Mouse (Mus musculus) urinary bladder, adult 18-20 months (tissue): ENCODE measurements around the gene Klf9.
"Not testable (repeated sequence)": the region's sequence is repeated elsewhere in the genome, so short reads cannot be mapped to it uniquely, and the experiment has no call there.

Source experiments
- DNase-seq, 2 experiments: peaks; one replicate each; pipeline ENCODE4 v3.0.0; 2022; ENCODE audit warnings: low spot score in 2 of 2, mixed read lengths in 2 of 2

The Klf9 gene

DNA sequence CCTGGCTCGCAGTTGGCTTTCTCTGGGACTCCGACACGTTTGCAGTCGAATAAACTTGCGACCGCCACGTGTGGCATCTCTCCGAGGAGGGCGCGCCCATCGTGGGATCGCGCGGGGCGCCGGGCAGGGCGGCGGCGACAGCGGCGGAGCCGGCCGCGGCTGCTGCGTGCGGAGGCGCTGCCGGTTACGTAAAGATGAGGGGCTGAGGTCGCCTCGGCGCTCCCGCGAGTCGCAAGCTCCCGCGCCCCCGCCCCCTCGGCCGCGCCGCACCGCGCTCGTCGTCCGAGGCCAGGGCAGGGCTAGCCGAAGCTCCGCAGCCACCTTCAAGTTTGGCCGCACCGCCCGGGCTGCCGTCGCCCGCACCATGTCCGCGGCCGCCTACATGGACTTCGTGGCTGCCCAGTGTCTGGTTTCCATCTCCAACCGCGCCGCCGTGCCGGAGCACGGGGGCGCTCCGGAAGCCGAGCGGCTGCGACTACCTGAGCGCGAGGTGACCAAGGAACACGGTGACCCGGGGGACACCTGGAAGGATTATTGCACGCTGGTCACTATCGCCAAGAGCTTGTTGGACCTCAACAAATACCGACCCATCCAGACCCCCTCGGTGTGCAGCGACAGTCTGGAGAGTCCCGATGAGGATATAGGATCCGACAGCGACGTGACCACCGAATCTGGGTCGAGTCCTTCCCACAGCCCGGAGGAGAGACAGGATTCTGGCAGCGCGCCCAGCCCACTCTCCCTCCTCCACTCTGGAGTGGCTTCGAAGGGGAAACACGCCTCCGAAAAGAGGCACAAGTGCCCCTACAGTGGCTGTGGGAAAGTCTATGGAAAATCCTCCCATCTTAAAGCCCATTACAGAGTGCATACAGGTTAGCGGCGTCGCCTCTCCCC is 610 bp downstream of the Klf9 start:
- peak; percentile 62 to 65 for DNase-seq

DNA sequence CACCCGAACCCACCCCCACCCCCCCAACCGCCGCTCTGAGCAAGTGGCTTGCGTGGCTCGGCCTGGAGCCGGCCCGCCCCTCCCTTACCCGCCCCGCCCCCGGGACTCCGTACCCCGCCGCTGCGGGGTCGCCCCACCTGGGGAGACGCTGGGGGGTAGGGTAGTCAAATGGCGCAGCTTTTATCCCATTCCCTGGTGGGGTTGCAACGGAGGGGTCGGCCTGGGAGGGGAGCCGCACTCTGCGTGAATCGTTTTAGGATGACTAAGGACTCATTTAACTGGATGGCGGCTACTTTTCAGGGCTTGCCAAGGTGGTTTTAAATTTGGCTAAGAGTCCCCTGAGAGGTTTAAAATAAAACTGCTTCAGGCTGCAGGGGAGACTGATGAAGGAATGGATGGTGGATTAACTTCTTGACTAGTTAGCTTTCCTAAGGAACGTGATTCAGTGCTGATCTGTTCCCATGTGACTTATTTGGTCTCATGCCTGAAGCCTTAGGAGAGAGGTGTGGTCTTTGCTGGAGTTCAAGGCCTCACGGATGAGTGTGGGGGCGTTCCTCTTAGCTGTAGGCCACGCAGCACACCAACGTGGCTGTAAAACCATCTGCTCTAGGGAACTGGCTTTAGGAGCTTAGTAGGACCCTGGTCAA is 1.5 kb downstream of the Klf9 start:
- no peak for DNase-seq

DNA sequence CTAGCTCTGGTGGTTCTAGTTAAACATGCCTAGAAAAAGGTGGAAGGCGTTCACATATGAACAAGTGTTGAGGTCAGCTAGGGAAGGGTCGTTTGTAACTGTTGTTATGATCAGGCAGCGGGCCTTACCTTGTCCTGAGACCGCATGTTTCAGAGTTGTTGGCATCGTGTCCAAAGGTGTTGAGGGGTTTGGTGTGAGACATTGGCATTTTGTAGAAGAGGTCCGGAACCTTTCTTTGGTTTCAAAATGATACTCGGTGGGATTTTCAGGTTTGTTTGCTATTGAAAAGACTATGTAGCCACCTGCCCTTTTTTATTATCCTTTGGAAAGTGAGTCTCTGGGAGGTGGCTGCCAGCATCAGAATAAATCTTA is 2.0 kb downstream of the Klf9 start:
- no peak for DNase-seq

DNA sequence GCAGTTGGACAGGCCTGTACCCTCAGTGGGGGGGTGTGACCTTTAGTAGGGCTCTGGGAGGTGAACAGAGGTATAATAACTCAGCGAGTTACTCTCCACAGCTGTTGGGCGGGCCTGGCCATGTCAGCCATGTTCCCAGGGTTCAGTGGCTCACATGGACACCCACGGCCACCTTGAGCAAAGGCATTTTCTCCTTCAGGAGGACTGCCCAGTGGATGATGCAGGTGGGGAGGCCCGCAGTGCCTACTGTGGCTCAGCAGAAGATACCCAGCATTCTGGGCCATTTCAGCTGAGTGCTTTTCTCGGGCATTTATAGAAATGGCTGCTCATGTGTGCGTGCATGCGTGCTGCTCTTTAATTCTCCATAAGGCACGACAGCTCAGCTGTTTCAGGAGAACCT is 2.5 kb downstream of the Klf9 start:
- DNase-seq: no peak

DNA sequence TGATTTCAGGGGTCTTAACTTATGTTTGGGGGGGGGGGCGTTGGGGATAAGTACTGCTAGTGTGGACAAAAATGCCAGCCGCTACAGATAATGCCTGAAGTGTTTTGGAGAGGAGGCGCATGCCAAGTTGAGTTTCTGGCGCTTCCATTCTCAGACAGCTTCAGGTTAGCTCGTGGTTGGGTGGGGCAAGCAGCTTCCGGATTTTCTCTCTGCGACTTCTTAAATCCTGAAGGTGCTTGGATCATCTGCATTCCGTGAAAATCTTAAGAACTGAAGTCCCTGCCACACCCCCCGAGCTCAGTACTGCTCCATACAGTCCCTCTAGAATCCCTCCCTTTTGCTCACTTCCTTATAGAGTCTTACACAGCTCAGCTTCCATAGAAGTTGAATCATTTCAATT is 3.0 kb downstream of the Klf9 start:
- DNase-seq: no peak

DNA sequence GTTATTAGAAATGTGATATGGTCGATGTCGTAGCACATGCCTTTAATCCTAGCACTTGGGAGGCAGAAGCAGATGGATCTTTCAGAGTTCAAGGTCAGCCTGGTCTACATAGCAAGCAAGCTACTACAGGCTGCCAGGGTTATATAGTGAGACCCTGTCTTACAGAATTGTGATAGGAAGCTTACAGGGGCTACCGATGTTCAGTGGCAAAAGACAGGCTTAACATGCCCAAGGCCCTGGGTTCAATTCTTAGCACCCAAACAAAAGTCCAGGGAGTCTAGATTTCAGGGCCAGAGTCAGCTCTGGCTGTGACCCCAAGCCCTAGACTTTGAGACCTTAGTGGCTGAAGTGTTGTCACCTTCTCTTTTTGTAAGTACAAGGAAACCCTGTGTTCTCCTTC is 4.1 kb downstream of the Klf9 start:
- DNase-seq: no peak

DNA sequence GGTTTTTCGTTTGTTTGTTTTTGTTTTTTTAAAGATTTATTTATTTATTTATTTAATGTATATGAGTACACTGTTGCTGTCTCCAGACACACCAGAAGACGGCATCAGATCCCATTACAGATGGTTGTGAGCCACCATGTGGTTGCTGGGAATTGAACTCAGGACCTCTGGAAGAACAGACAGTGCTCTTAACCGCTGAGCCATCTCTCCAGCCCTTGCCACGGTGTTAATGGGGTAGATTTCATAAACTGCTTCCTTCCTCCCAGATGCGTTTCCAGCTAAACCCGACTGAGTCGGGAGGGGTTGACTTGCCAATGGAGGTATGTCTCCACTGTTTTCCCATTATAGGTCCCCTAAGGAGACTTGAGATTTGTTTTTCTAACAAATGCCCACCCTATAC is 4.5 kb downstream of the Klf9 start:
- not testable (repeated sequence) for DNase-seq

DNA sequence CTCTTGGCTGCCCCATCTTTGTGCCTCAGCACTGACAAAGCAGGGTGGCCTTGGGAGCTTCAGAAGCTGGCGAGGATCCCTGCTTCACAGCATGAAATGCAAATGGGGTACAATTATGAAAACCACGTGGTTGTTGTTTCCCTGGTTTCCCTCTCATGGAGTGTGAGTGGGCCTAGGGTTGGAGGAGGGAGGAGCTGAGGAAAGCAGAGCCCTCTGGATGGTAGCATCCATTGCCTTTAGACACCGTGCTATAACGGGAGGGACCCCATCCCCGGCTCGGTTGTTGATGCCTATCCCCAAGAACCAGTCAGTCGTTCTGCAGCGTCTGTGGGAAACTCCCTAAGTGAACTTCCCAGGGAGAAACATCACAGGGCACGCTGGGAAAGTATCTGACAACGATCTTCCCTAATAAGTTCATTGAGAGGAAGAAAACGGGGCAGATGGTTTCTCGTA is 5.4 kb downstream of the Klf9 start:
- no peak for DNase-seq

DNA sequence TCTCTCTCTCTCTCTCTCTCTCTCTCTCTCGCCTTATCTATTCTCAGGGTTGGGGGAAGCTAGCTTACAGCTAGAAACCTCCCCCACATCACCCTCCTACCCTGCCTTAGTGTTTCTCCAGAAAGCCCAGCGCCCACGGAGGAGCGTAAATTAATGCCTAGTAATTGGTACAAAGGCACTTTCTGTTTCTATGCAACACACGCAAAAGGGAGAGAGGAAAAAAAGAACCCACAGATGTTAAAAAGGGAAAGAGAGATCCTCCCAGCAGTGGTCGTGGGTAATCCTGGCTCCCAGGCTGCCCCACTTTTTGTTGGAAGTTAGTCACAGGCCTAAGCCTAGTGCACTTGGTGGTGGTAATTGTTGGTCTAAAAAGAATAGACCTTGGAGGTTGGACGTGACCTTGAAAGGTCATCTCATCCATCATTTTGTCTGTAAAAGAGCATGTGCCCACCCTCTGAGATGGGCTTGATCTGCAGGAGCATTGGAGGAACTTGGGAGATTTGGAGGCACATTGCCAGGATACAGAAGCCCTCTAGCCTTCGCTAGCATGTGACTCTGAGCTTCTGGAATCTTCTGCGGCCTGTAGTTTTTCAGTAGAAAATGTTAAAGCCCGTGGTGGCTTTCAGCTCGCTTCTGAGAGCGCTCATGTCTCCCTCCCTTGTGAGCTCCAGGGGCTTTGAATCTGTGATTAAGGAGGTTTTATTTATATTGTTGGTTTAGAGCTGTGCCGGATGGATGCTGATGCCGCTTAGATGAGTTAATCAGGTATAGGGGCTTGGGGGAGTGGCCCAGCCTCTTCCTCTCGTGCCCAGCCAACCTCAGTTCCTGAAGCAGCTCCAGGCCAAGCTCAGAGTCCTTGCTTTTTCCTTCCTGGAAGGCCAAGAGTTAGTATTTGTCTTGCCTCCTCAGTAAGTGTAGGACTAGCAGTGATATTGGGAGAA is 6.3 kb downstream of the Klf9 start:
- DNase-seq: no peak

DNA sequence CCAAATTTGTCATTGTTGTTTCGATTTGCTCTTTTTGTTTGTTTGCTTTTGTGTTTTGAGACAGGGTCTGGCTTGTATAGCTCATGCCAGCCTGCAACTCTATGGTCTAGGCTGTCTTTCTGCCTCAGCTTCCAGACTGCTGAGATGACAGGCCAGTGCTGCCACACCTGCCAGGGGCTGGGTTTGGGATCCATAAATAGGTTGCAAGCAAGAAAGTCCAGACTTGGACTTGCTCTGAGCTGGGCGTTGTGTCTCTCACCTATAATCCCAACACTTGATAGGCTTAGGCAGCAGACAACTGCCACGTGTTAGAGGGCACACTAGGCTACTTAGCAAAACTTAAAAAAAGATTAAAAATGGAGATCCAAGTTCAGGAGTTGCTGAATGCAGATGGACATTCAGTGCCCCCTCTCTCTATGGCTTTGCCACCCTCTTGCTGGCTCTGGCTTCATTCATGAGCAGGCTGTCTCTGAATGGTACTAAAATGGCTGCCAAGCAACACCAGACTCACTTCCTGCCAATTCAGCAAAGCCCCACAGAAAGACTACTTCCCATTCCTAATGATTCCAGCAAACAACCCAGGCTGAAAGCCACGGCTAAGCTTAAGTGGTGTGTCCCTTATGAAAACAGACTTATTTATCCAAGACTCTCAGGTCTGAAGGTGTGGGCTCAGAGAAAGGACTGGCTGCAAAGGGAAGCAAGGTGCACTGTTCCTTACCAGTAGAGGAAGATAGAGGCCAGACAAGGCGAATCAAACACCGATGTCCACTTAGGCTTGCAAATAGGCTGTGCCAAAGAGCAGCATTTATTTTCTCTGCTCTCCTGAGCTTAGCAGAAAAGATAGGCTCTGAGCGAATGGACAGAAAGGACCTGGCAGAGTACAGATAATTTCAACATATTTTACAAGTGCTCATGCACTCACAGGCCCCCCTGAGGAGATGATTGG is 8.7 kb downstream of the Klf9 start:
- no peak for DNase-seq

DNA sequence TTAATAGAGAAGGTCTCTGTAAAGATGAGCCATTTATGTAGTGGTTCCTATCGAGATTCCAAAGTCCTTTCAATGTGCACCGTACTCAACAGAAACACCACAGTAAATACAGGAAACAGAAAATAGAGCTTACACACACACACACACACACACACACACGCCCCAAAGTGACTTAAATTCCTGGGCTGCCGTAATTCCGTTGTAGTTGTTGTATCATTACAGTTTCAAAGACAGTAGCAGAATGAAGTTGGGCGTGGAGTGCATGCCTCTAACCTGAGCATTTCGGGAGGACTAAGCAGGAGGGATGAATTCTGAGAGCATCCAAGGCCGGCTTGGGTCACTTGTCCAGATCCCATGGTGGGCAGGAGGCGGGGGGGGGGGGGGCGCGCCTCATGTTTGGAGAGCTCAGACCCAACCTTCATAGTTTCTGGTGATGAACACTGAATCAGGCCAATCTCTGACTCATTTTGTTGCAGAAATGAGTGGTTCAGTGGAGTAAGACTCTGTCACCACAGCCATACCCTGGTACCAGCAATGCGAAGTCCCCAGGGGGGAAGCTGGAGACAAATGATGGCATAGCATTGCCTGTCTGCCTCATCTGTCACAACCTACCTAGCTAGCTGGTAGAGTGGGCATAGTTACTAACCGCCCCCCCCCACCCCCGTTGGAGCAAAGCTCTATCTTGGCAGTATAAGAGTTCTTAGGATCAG is 9.7 kb downstream of the Klf9 start:
- DNase-seq: no peak

DNA sequence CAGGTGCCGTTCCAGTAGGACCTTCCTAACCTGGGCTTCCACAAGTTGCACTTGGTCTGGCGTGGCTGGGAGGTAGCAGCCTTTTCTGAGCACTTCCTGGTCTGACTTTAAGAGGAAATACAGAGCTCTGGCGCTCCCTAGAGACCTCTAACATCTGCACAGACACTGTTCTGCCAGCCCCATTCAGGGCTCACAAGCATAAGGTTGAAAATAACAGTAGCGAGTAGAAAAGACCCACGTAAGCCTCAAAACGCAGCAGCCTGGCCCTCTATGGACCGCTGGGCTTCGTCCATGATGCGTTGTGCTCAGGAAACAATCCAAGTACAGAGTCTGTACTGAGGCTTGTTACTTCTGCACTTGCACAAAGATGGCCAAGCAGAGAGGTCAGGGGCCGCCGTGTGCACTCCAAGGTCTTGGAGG is 10.6 kb downstream of the Klf9 start:
- peak in 1 of 2 experiments; percentile 43 for DNase-seq

DNA sequence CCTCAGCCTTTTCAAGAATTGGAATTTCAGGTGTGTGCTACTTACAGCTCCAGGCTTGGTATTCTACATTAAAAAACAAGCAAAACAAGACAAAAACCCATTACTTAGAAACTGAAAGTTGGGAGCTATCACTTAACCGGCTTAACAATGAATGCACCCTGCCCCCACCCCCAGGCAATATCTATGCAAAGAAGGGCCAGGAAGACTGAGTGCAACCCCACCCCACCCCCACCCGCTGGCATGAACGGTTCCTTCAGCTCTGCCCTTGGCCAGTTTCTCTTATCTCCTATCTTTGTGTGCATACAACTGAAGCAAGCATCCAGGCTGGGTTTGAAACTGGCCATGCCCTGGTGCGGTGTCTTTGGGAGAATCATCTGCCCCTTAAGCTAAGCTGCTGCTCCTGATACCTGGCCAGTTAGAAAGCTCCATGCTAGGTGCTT is 11.2 kb downstream of the Klf9 start:
- DNase-seq: no peak

DNA sequence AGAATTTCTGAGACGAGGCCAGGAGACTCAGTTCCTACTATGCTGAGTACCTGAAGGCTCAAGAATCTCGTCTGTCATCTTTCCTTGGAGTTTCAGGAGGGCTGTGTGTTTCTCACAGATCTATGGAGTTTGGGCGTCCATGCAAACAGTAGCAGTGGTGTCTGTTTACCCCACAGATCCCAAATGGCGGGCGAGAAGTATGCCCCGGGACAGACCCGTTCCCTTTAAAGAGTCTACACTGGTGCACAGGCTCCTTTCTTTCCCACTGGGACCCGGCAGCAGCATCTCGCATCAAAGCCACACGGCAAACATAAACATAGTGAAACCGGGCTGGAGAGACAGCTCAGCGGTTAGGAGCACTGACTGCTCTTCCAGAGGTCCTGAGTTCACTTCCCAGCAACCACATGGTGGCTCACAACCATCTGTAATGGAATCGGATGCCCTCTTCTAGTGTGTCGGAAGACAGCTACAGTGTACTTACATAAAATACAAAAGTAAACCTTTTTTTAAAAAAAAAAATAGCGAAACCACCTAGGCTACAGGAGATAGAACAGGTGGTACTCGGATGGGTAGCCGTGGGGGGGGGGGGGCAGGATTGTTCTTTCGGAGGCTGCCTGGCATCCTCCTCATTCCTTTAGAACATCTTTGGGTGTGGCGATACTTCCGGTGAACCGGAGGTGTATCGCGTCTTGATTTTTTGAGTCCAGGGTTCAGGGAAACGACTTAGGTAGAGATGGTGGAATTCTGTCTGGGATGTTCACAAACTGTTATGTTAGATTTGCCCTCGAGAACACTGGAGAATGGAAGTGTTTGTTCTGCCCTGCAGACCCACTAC is 12.0 kb downstream of the Klf9 start:
- DNase-seq: no peak

DNA sequence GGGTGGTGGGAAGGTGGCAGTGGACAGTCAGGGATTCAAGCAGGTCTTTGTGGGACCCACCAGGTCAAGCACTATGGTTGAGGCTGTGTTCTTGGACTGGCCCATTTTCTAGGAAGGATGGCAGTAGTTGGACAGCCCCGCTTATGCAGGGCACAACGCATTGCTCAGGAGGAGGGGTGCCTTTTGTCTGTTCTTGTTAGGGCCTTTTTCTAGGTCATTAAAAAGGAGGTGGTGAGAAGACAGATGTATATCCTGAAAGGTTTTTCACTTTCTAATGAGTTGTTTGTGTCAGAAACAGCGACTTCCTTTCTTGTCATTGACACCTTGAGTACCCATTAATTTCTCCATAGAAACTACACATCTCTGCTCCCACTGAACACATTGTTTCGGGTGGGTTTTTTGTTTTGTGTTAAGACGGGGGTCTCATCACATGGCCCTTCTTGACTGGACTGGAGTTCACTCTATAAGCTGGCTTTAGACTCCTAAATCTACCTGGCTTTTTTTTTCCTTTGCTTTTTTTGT is 12.6 kb downstream of the Klf9 start:
- DNase-seq: no peak

DNA sequence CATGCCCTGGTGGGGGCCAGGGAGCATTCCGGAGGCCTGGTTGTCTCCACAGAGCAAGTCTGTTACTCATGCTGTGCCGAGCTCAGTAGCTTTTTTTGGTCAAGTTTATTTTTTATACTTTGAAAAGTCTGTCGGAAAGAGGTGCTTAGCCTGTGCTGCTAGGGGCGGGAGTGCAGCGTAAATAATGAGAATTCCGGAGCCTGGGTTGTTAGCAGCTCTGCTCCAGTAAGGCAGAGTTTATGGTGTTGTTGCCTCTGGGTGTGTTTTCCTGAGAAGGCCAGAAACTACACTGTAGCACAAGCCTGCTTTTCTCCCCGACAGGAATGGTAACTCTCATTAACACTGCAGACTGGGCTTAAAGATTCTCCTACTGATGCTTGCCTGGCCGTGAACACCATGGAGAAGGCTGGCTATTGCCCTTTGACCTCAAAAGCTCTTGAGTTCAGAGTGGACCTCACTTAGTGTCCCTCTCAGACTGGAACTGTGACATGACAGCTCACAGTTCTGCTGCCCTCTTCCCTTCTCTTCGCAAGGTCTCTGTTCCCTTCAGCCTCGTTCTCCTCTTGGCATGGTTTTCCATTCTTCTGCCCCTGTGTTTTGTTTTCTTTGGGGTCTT is 18.9 kb downstream of the Klf9 start:
- no peak for DNase-seq

DNA sequence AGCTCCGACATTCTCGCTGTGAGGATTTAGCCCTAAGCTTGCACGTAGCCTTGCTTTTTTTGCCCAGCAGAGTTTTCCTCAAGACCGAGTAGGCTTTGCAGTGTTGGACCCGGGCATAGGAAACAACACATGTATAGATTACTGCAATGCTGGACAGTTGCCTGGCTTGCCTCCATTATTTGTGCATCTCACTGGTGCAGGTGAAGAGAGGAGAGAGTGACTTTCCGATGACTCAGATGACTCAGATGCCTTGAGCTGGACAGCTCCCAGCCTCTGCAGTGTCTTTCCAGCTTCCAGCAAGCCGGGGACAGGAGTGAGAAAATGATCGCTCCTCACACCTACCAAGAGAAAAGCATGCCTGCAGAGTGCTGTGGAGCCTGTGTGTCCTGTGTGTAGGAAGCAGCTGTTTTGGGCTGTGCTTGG is 21.4 kb downstream of the Klf9 start:
- no peak for DNase-seq

DNA sequence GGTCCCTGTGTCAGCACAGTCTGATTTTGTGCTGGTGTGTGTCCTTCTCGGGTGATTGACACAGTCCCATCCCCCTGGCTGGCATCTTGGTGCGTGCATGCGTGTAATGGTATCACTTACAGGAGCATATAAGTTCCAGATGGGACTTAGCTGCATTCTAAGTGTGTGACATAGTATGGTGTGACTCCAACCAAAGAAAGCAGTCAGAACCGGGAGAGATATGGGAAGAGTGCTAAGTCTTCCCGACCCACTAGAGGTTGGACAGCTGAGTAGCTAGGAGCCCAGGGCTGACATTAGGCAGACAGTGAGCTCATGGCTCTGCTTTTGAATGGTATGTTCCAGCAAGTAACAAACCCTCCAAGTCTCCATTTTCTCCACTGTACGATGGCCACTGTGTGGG is 21.9 kb downstream of the Klf9 start:
- DNase-seq: no peak

DNA sequence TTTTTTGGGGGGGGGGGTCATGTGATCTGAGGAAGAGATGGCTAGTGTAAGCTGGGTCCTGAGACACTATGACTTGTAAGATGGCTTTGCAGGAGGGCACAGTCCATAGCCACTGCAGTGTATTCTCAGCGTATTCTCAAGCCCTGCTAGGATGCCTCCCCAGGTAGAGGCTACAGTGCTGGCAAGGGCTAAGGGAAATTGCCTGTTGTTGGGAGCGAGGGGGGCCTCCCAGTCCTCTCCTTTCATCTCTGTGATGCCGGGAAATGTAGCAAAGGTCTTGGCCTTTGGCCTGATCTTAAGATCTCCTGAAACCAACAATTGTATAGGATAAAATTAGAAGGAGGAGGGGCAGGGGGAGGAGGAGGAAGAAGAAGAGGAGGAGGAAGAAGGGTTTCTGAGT is 22.3 kb downstream of the Klf9 start:
- no peak for DNase-seq
